Mouse (Mus musculus) kidney, adult 2 months (tissue): ENCODE results near the gene Ajm1. TPM values are rescaled to one million over a fixed set of nuclear protein-coding genes. Genes with fewer than 3 reads are reported as not detected.

Experiments
- DNase-seq: peaks from one replicate; pipeline ENCODE4 v3.0.0; 2021
- H3K27ac ChIP-seq: fragments of 200-500 bp; 2 replicates; pipeline ENCODE4 v1.5.1; 2012; ENCODE audit warnings: low read depth, low read length, control low read depth, inconsistent platforms; ENCODE audit not compliant: insufficient read depth
- H3K27me3 ChIP-seq: fragments of 200-500 bp; replicated peaks from 2 replicates; pipeline ENCODE4 v1.6.1; 2012; ENCODE audit warnings: mild to moderate bottlenecking, moderate library complexity, low read length, inconsistent platforms; ENCODE audit not compliant: control insufficient read depth, insufficient read depth
- H3K36me3 ChIP-seq: fragments of 200-500 bp; 2 replicates; pipeline ENCODE4 v1.6.1; 2012; ENCODE audit warnings: mild to moderate bottlenecking, moderate library complexity, low read length, inconsistent platforms; ENCODE audit not compliant: control insufficient read depth, insufficient read depth
- H3K4me1 ChIP-seq: fragments of 200-500 bp; 2 replicates; pipeline ENCODE4 v1.6.1; 2011; ENCODE audit warnings: low read length; ENCODE audit not compliant: control insufficient read depth, insufficient read depth
- H3K4me3 ChIP-seq: fragments of 200-500 bp; 2 replicates; pipeline ENCODE4 v1.5.1; 2011; ENCODE audit warnings: mild to moderate bottlenecking, low read depth, low read length, control low read depth; ENCODE audit not compliant: insufficient read depth
- CTCF ChIP-seq: fragments of 200-500 bp; conservative IDR thresholded peaks from 2 replicates; pipeline ENCODE4 v1.5.1; 2011; ENCODE audit warnings: low read depth, mild to moderate bottlenecking, control low read depth, low read length, moderate library complexity, mixed read lengths; ENCODE audit not compliant: insufficient read depth, insufficient read length
- POLR2A ChIP-seq: fragments of 200-500 bp; IDR thresholded peaks from one replicate; pipeline ENCODE4 v1.6.1; 2011; ENCODE audit warnings: low read depth, low read length, control low read depth
- WGBS: fragments of 180-500 bp; shearing (Covaris S2); methylation state at CpG from one replicate; pipeline ENCODE4 v1.1.7; 2018; 5-methylcytosine and 5-hydroxymethylcytosine counted together
- polyA plus RNA-seq: library from polyadenylated mRNA; depleted of rRNA; stranded (reverse); fragments of >200 nt; gene quantifications from 2 replicates; pipeline ENCODE4 v1.2.3, GENCODE M21; 2012

Gene Ajm1
- polyA plus RNA-seq, 1 experiment = 0.36 TPM

DNA sequence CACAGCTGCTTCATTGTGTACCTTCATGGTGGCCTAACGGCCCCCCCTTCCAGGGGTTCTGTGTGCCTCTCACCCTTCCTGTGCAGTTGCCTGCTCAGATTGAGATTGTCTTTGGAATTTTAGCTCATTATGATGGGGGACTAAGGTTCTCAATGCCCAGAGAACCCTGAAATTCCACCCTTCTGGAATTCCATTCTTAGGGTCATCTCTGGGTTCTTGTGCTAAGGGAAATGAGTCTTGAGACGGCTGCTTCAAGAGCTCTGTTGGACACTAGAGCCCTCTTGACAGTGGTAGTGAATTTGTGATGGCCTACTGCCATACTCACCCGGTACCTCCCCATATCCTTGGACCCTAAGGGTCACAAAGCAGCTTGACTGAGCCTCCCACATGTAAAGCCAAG is 36.0 kb upstream of the Ajm1 start, which contains the start of gene Ccdc183:
Gene Ccdc183, minus strand, starts transcription at position 101 of the 400 bp plus-strand sequence.
- H3K27ac ChIP-seq = no peak within 1 kb of the TSS
- 80% methylated on average over 3 of the region's 3 CpGs for WGBS
- no peaks in the 10 kb centered on the region for H3K36me3 ChIP-seq
- H3K4me1 ChIP-seq = peaks cover 8% of the 10 kb centered on the region
- no peak within 1 kb of the TSS for H3K4me3 ChIP-seq
- no peak for DNase-seq
- TF ChIP-seq POLR2A = no peak
- H3K27me3 ChIP-seq = no peaks in the 10 kb centered on the region

- 9% methylated on average over 22 of the region's 22 CpGs for WGBS
Observed at GRCm38 (mm10) chr2:25616398-25616797, 34.8 kb upstream of the Ajm1 start.

DNA sequence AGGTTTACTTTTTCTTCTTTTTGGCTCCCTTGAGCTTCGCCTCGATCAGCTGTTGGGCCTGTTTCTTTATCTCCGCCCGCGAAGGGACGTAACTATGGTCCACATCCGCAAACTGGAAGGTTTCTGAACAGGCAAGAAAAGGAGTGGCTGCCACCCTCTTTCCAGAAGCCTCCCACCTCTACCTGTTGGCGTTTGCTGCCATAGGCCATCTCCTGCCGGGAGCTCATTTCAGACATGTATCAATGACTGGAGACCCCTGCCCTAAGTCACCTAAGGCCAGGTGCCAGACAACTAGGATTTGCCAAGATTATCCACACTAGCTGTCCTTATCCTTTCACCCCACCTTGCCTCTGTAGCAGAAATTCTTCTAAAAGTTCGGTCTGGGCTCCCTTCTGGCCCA is 27.1 kb upstream of the Ajm1 start:
- no peak for TF ChIP-seq POLR2A
- TF ChIP-seq CTCF = no peak
- DNase-seq = no peak
- no peaks in the 10 kb centered on the region for H3K27me3 ChIP-seq
- peak overlapping the region; percentile 17; the same call in 1 of the 2 replicates for H3K27ac ChIP-seq
- no peaks in the 10 kb centered on the region for H3K36me3 ChIP-seq
- WGBS = 63% methylated on average over 10 of the region's 10 CpGs
- peaks cover 5% of the 10 kb centered on the region; the same call in 1 of the 2 replicates for H3K4me1 ChIP-seq
- peak overlapping the region; percentile 96 for H3K4me3 ChIP-seq

More at GRCm38 (mm10) chr2:25616398-25616797, 34.8 kb upstream of the Ajm1 start:
- Histone ChIP-seq H3K36me3 (no peaks in the 10 kb centered on the region), H3K27ac (no peak overlapping the region), H3K4me3 (no peak overlapping the region), H3K27me3 (no peaks in the 10 kb centered on the region), H3K4me1 (peaks cover 6% of the 10 kb centered on the region)
- peak; percentile 11 for DNase-seq
- TF ChIP-seq POLR2A = no peak
- TF ChIP-seq CTCF = no peak

DNA sequence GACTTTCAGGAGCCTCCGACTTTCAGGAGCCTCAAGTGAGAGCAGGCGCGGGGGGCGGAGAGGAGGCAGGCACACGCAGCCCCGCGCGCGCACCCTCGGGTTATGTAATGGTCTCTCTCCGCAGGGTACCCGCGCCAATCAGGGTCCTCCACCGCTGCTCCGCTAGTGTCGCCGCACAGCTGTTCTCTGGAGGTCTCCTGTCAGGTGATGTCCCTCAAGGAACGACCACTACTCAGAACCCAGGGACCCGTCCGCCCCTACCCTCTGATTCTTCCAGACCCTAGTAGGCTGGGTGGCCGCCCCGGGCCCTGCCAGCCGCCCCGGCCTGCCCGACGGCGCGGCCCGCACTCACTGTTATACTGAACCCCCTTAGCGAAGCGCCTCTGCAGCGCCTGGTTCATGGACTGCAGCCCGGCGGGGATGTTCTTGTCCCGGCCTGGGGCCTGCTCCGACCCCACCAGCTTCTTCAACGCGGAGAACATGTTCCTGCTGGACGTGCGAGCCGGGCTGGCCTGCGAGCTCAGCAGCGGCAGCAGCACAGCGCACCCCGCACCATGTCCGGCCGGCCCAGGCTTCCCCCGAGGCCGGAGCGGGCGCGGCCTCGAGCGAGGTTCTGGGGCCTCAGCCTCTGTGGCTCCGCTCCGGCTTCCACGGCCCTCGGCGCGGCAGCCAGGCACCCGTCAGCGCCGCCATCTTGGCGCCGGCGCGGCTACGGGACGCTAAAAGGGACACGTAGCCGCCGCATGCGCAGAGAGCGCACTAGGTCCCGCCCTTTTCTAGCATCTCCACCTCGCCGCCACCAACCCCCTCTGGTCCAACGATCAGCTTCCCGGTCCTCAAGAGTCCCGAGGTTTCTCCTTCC is 26.4 kb upstream of the Ajm1 start, which contains the start of gene Rabl6:
Gene Rabl6, minus strand, starts transcription at position 761 of the 862 bp plus-strand sequence.
- Histone ChIP-seq H3K4me3 (peak within 1 kb of the TSS; percentile 96), H3K27me3 (no peaks in the 10 kb centered on the region), H3K4me1 (peaks cover 5% of the 10 kb centered on the region; the same call in 1 of the 2 replicates), H3K36me3 (no peaks in the 10 kb centered on the region), H3K27ac (peak within 1 kb of the TSS; percentile 82)
- TF ChIP-seq POLR2A = no peak
- no peak for TF ChIP-seq CTCF
- peak; percentile 93 for DNase-seq
- under 1% methylated on average over 80 of the region's 80 CpGs for WGBS

- no peaks in the 10 kb centered on the region; the same call in 1 of the 2 replicates for H3K36me3 ChIP-seq
- 90% methylated on average over 5 of the region's 5 CpGs for WGBS
- H3K4me3 ChIP-seq = no peak overlapping the region
- H3K4me1 ChIP-seq = peaks cover 5% of the 10 kb centered on the region; the same call in 1 of the 2 replicates
- DNase-seq = no peak
- no peak overlapping the region for H3K27ac ChIP-seq
- TF ChIP-seq POLR2A = no peak
- no peak for TF ChIP-seq CTCF
- H3K27me3 ChIP-seq = no peaks in the 10 kb centered on the region
Observed at GRCm38 (mm10) chr2:25602526-25602925, 21.0 kb upstream of the Ajm1 start.

DNA sequence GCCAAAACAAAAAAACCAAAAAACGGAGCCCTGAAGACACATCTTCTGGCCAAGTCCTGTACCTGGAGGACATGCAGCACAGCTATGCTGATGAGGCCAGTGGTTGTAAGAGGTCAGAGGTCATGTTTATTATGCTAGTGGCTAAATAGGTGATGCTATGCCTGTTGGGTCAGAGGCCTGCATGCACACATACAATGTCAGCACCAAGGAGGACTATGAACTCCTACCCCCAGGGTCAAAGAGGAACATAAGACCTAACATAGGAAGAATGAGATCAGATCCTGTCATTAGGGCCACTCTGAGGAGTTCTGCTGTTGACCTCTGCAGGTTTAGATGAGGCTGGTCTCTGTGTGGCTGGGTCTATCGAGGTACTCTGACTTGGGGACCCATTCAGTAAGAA is 18.5 kb upstream of the Ajm1 start:
- Histone ChIP-seq H3K4me3 (no peak overlapping the region), H3K36me3 (peaks cover 1% of the 10 kb centered on the region; the same call in 1 of the 2 replicates), H3K27me3 (no peaks in the 10 kb centered on the region), H3K27ac (no peak overlapping the region), H3K4me1 (no peaks in the 10 kb centered on the region)
- TF ChIP-seq CTCF = no peak
- no peak for TF ChIP-seq POLR2A
- 92% methylated on average over 2 of the region's 2 CpGs for WGBS
- DNase-seq = no peak

DNA sequence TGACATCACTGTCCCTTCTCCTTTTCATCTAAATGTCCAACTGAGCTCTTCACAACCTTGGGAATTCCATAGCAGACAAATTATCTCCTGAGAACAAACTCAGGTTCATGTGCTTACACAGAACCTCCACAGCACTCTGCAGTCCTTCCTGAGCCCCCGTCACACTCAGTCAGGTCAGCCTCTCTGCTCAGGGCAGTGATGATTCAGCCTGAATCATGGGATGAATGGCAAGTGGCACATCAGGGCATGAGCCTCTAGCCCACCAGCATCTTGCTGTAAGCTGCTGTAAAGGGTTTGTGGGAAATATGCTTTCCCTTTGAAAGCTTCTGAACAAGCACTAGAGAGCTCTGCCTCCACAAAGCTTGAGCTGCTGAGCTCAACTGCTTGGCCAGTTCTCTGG is 17.2 kb upstream of the Ajm1 start:
- H3K4me3 ChIP-seq = no peak overlapping the region
- WGBS = 100% methylated on average over 1 of the region's 1 CpGs
- H3K27me3 ChIP-seq = no peaks in the 10 kb centered on the region
- H3K4me1 ChIP-seq = no peaks in the 10 kb centered on the region
- H3K27ac ChIP-seq = no peak overlapping the region
- TF ChIP-seq POLR2A = no peak
- no peak for TF ChIP-seq CTCF
- H3K36me3 ChIP-seq = peaks cover 1% of the 10 kb centered on the region; the same call in 1 of the 2 replicates
- DNase-seq = no peak
